Mouse (Mus musculus) embryo, embryonic 10 days (tissue): ENCODE measurements around the gene Lrrc10.
"Not testable (repeated sequence)": the region's sequence is repeated elsewhere in the genome, so short reads cannot be mapped to it uniquely, and the experiment has no call there.

Experiments
- DNase-seq: peaks from one replicate; pipeline ENCODE4 v3.0.0-alpha.2; 2015; ENCODE audit warnings: low spot score

The Lrrc10 gene

GRCm38 (mm10) chr10:117043497-117044166 lies 1.5 kb upstream of the Lrrc10 start:
- DNase-seq: not testable (repeated sequence)

DNA sequence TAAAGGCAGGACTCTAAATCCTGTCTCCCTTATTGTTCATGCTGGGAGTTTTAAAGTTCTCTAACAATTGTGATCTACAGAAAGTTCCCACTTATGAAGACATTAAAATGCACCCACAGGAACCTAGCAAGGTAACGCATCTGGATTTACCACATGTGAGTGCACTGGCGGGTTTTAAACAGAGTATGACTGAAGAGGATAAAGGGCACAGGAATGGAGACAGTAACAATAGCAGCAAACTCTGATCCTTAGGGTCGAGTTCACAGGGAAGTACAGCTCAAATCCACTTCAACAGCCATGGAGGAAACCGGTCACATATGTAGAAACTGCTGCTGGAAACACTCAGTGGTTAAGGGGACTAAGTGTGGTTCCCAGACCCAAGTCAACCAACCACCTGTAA lies 4.1 kb downstream of the Lrrc10 start:
- DNase-seq: no peak

- no peak for DNase-seq
Observed at GRCm38 (mm10) chr10:117049961-117050597, 4.9 kb downstream of the Lrrc10 start.

DNA sequence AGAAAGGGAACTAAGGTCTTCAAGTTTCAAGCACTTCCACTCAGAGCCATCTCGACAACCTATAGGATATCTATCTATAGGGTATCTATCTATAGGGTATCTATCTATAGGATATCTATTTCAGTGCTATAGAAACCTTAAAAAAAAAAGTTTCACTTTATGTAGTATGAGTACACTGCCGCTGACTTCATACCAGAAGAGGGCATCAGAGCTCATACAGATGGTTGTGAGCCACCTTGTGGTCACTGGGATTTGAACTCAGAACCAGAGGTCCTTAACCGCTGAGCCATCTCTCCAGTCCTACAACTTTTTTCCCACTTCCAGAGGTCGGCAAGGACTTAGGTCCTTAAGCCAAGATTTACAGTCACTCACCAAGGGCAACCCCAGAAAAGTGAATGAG lies 10.5 kb downstream of the Lrrc10 start:
- DNase-seq: no peak

DNA sequence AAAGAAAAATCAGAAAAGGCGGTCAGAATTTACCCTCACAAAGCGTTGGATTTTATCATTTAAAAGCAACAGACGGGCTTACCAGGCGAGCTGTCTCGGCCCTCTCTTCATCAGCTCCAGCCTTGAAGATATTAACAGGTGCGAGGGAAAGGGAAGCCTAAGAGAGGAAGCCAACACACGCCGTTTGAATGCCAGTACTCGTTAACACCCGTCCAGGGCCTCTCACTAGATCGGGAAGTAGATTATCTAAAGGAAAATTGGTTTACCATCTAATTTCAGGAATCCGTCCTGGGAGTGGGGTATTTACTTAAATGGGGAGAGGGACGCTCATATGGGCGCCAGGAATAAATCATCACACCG lies 17.7 kb downstream of the Lrrc10 start:
- DNase-seq: no peak

DNA sequence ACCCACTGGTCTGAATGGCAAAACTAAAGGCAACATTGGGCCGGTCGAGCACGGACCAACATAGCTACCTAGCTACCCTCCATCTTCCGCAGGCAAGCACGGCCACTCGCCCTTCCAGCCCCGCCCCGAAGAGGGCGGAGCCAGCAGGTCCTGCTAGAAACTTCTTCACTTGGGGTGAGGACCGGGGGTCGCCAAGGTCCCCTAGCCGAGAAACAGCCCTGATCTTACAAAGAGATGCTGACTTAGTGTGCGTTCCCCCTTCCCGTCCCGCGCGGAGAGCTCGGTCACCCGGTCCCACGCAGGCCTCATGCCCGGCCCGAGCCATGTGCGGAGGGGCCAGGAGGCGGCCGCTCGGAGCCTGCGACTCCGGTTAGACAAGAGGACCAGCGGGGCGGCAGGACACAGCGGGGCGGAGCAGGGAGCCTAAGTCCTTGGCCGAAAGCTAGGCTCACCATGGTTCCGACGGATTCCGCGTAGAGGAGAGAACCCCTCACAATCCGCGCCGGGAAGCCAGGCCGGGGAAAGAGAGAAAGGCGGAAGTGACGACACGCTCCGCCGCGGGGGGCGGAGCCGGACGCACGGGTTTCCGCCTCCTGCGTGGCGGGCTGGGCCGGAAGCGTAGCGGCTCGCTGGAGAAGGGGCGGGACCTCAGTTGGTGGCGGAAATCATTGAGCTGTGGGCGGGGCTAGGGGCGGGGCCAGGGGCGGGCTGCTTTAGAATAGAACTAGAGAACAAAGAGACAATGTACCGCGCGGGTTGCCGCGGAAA lies 18.3 kb downstream of the Lrrc10 start, which contains the start of gene Cct2:
TSS of gene Cct2 (minus strand) at position 561 of the 768 bp plus-strand sequence.
- peak; percentile 95 for DNase-seq

DNA sequence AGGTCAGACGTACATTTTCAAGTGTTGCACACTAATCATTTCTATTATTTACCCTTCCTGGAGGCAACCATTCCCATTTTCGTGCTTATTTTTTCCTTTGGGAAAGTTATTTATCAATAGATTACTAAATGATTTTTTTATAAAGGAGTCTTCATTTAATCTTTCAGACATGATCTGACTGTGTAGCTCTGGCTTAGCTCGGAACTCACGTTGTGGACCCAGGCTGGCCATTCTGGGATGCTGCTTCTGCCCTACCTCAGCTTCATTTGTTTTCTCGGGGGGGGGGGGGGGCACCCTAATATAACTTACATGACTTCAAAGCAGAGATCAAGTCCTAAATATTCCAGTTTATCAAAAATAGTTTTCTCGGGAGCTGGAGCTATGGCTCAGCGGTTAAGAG lies 18.9 kb downstream of the Lrrc10 start:
- DNase-seq: no peak

DNA sequence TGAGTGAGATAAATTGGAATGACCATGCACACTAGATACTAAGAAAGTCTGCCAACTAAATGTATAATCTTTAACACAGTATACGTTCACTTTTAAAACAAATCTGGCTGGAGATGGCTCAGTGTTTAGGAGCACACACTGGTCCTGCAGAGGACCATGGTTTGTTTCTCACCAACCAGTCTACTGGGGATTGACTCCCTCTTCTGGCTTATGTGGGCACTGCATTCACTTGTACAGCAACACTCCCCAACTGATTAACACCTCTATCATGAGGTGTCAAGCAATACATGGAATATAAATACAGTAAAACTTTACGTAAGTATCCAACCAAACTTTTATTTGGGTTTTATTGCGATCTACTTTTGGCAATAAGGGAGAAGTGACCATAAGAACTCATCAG lies 24.0 kb downstream of the Lrrc10 start:
- DNase-seq: no peak

GRCm38 (mm10) chr10:117072191-117072888 lies 27.2 kb downstream of the Lrrc10 start:
- DNase-seq: no peak

DNA sequence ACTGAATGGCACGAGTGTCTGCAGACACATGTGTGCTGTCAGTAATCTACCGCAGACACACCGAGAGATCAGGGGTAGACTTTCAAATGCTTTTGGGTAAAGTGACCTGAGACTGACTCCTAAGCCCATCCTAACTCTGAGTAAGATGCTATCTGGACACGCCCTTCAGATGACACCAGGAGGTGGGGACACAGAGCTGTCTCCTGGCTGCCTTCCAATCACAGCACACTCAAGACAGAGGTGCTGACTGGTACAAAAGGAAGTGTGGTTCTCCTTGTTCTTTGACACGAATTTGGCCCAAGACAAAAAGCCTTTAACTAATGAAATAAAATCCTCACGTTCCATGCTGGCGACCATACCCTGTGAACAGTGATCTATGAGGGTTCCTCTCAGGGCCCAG lies 28.0 kb downstream of the Lrrc10 start:
- no peak for DNase-seq

DNA sequence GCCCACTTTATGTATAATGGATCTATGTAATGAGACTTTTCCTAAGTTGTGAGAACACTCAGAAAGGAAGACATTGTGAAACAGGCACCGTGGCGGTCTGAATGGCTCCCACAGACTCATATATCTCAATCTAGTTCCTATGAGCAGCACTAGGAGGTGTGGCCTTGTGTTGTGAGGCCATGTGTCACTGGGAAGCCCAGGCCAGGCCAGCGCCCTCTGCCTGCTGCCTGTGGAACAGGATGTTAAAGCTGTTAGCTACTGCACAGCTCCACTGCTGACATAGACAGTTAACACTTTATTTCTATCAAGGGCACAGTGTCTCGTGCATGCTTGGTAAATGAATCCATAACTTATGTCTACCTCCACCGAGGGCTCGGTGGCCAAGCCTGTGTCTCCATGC lies 33.1 kb downstream of the Lrrc10 start:
- DNase-seq: peak; percentile 70

GRCm38 (mm10) chr10:117081326-117081725 lies 36.2 kb downstream of the Lrrc10 start:
- no peak for DNase-seq

GRCm38 (mm10) chr10:117081914-117082359 lies 36.8 kb downstream of the Lrrc10 start:
- DNase-seq: no peak

DNA sequence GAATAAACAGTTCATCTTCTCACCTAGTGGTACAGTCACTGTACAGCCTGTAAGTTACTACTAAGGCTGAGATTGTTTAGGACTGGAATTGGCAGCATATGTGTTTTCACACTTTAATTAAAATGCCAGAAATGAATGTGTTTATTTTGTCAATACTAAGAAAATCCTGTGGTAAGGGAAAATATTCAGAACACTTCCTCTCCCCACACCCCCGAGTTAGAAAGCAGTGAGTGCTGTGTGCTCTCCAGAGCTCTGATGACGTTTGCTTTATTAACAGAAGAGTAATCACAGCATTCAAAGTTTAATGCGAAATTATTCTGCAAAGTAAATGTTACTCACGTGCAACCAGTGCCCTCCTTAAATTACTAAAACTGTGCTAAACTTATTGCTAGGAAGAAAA lies 44.5 kb downstream of the Lrrc10 start:
- no peak for DNase-seq

GRCm38 (mm10) chr10:117094504-117095329 lies 49.6 kb downstream of the Lrrc10 start:
- DNase-seq: peak; percentile 78

GRCm38 (mm10) chr10:117096096-117096495 lies 51.0 kb downstream of the Lrrc10 start:
- no peak for DNase-seq
